Mouse (Mus musculus): ENCODE measurements at regions not wholly inside any gene's neighbourhood (a gene's known extent, or its start where the extent isn't known, plus 50 kb on each side); places are given as distances from the start of the nearest gene placed in this dataset.
A peak's percentile ranks its signal among the peaks of the same experiment; 100 is the strongest.

GRCm38 (mm10) chr7:117226294-117226693 is 154.5 kb upstream of the Xylt1 start:
- H3K4me1 ChIP-seq (ENCODE audit: insufficient read depth, low read length), result no peaks in the 10 kb centered on the region
- TF ChIP-seq CTCF (IDR thresholded peaks at IDR 0.05; ENCODE audit: low read depth), result no peak
- no peak overlapping the region for H3K4me3 ChIP-seq (ENCODE audit: low read length)
- H3K27ac ChIP-seq, result no peak overlapping the region
- H3K9ac ChIP-seq (replicated peaks; ENCODE audit: low read length), result no peak overlapping the region
- H3K4me2 ChIP-seq (ENCODE audit: low read depth, low read length), result no peak overlapping the region
- DNase-seq (ENCODE audit: low spot score) (no peak), ATAC-seq (no peak)
- no peaks in the 10 kb centered on the region for H3K27me3 ChIP-seq (ENCODE audit: insufficient read depth, low read length)
- no peaks in the 10 kb centered on the region for H3K9me3 ChIP-seq (ENCODE audit: low read length)
- no peaks in the 10 kb centered on the region for H3K36me3 ChIP-seq (ENCODE audit: insufficient read depth, low read length)

- no peak overlapping the region for H3K27ac ChIP-seq
- no peak overlapping the region for H3K4me2 ChIP-seq (ENCODE audit: low read depth, low read length)
- TF ChIP-seq CTCF (IDR thresholded peaks at IDR 0.05; ENCODE audit: low read depth), result no peak
- H3K4me3 ChIP-seq (ENCODE audit: low read length), result no peak overlapping the region
- H3K36me3 ChIP-seq (ENCODE audit: insufficient read depth, low read length), result no peaks in the 10 kb centered on the region
- no peak for DNase-seq (ENCODE audit: low spot score)
- WGBS, result 80% methylated on average over 5 of the region's 5 CpGs
- no peak overlapping the region for H3K9ac ChIP-seq (replicated peaks; ENCODE audit: low read length)
- H3K9me3 ChIP-seq (ENCODE audit: low read length), result no peaks in the 10 kb centered on the region
- no peaks in the 10 kb centered on the region for H3K4me1 ChIP-seq (ENCODE audit: insufficient read depth, low read length)
- H3K27me3 ChIP-seq (ENCODE audit: insufficient read depth, low read length), result no peaks in the 10 kb centered on the region
- no peak for ATAC-seq
Observed at GRCm38 (mm10) chr7:117229619-117230018, 151.2 kb upstream of the Xylt1 start.

GRCm38 (mm10) chr7:117256819-117257218 is 124.0 kb upstream of the Xylt1 start:
- no peak overlapping the region for H3K9ac ChIP-seq (replicated peaks; ENCODE audit: low read length)
- WGBS, result 78% methylated on average over 9 of the region's 9 CpGs
- H3K4me3 ChIP-seq (ENCODE audit: low read length), result no peak overlapping the region
- H3K4me1 ChIP-seq (ENCODE audit: insufficient read depth, low read length), result no peaks in the 10 kb centered on the region
- H3K27me3 ChIP-seq (ENCODE audit: insufficient read depth, low read length), result no peaks in the 10 kb centered on the region
- TF ChIP-seq CTCF (IDR thresholded peaks at IDR 0.05; ENCODE audit: low read depth), result no peak
- no peak for DNase-seq (ENCODE audit: low spot score)
- no peak overlapping the region for H3K27ac ChIP-seq
- H3K9me3 ChIP-seq (ENCODE audit: low read length), result no peaks in the 10 kb centered on the region
- no peaks in the 10 kb centered on the region for H3K36me3 ChIP-seq (ENCODE audit: insufficient read depth, low read length)
- no peak for ATAC-seq
- H3K4me2 ChIP-seq (ENCODE audit: low read depth, low read length), result no peak overlapping the region

- no peak for TF ChIP-seq CTCF (IDR thresholded peaks at IDR 0.05; ENCODE audit: low read depth)
- Histone ChIP-seq H3K4me2 (ENCODE audit: low read depth, low read length) (no peak overlapping the region), H3K4me1 (ENCODE audit: insufficient read depth, low read length) (no peaks in the 10 kb centered on the region), H3K27me3 (ENCODE audit: insufficient read depth, low read length) (no peaks in the 10 kb centered on the region), H3K27ac (no peak overlapping the region), H3K9me3 (ENCODE audit: low read length) (no peaks in the 10 kb centered on the region), H3K9ac (replicated peaks; ENCODE audit: low read length) (no peak overlapping the region), H3K36me3 (ENCODE audit: insufficient read depth, low read length) (no peaks in the 10 kb centered on the region), H3K4me3 (ENCODE audit: low read length) (no peak overlapping the region)
- DNase-seq (ENCODE audit: low spot score) (no peak), ATAC-seq (no peak)
- 59% methylated on average over 5 of the region's 5 CpGs for WGBS
Observed at GRCm38 (mm10) chr7:117258557-117258956, 122.2 kb upstream of the Xylt1 start.

- Histone ChIP-seq H3K27ac (no peak overlapping the region), H3K4me2 (ENCODE audit: low read depth, low read length) (no peak overlapping the region), H3K27me3 (ENCODE audit: insufficient read depth, low read length) (no peaks in the 10 kb centered on the region), H3K36me3 (ENCODE audit: insufficient read depth, low read length) (no peaks in the 10 kb centered on the region), H3K9me3 (ENCODE audit: low read length) (no peaks in the 10 kb centered on the region), H3K9ac (replicated peaks; ENCODE audit: low read length) (no peak overlapping the region), H3K4me3 (ENCODE audit: low read length) (no peak overlapping the region), H3K4me1 (ENCODE audit: insufficient read depth, low read length) (no peaks in the 10 kb centered on the region)
- DNase-seq (ENCODE audit: low spot score) (no peak), ATAC-seq (no peak)
- WGBS, result 49% methylated on average over 5 of the region's 5 CpGs
- no peak for TF ChIP-seq CTCF (IDR thresholded peaks at IDR 0.05; ENCODE audit: low read depth)
Observed at GRCm38 (mm10) chr7:117259151-117259550, 121.6 kb upstream of the Xylt1 start.

GRCm38 (mm10) chr7:117259674-117260294 is 121.0 kb upstream of the Xylt1 start:
- Histone ChIP-seq H3K4me3 (ENCODE audit: low read length) (no peak overlapping the region), H3K9ac (replicated peaks; ENCODE audit: low read length) (no peak overlapping the region), H3K36me3 (ENCODE audit: insufficient read depth, low read length) (no peaks in the 10 kb centered on the region), H3K4me1 (ENCODE audit: insufficient read depth, low read length) (no peaks in the 10 kb centered on the region), H3K27me3 (ENCODE audit: insufficient read depth, low read length) (no peaks in the 10 kb centered on the region), H3K27ac (no peak overlapping the region), H3K9me3 (ENCODE audit: low read length) (no peaks in the 10 kb centered on the region), H3K4me2 (ENCODE audit: low read depth, low read length) (no peak overlapping the region)
- ATAC-seq, result no peak
- TF ChIP-seq CTCF (IDR thresholded peaks at IDR 0.05; ENCODE audit: low read depth), result peak; percentile 8; the same call in 1 of the 2 replicates
- DNase-seq (ENCODE audit: low spot score), result no peak
- 56% methylated on average over 6 of the region's 6 CpGs for WGBS

- Histone ChIP-seq H3K4me2 (ENCODE audit: low read depth, low read length) (no peak overlapping the region), H3K4me1 (ENCODE audit: insufficient read depth, low read length) (no peaks in the 10 kb centered on the region), H3K9ac (replicated peaks; ENCODE audit: low read length) (no peak overlapping the region), H3K9me3 (ENCODE audit: low read length) (no peaks in the 10 kb centered on the region), H3K27ac (no peak overlapping the region), H3K27me3 (ENCODE audit: insufficient read depth, low read length) (no peaks in the 10 kb centered on the region), H3K36me3 (ENCODE audit: insufficient read depth, low read length) (no peaks in the 10 kb centered on the region), H3K4me3 (ENCODE audit: low read length) (no peak overlapping the region)
- WGBS, result 63% methylated on average over 3 of the region's 3 CpGs
- DNase-seq (ENCODE audit: low spot score), result no peak
- TF ChIP-seq CTCF (IDR thresholded peaks at IDR 0.05; ENCODE audit: low read depth), result no peak
- no peak for ATAC-seq
Observed at GRCm38 (mm10) chr7:117260596-117260995, 120.2 kb upstream of the Xylt1 start.
